Mouse (Mus musculus) kidney, embryonic 14.5 days (tissue): Measurements from ENCODE around the gene Armcx6. TPM values are rescaled to one million over a fixed set of nuclear protein-coding genes. Genes with fewer than 3 reads are reported as not detected.

ENCODE experiments used
- microRNA-seq: library from miRNA; unstranded; fragments of <30 nt; microRNA quantifications from one replicate; pipeline ENCODE4, GENCODE M21; 2016
- polyA plus RNA-seq: library from polyadenylated mRNA; unstranded; fragments of >200 nt; fragmentation: Nextera tagmentation; extraction: Ambion mirVana; gene quantifications from 2 replicates; pipeline ENCODE4 v1.2.1, GENCODE M21; 2014

Armcx6 gene
- polyA plus RNA-seq, 1 experiment from 2014 or later = 20.3 TPM

Small RNA genes within 50 kb of the gene (microRNA-seq; reads per million reads assigned to microRNA genes)
- gene Mir7093 = not detected

Other genes with a start within 250 kb of the Armcx6 start
- 92.6 and 104 TPM in 2 replicates for gene Timm8a1, start 209.6 kb downstream of the Armcx6 start, polyA plus RNA-seq
- gene Btk, start 167.8 kb downstream of the Armcx6 start, polyA plus RNA-seq = 0.31 and 0.41 TPM in 2 replicates
- 515 and 711 TPM in 2 replicates for gene Rpl36a, start 165.8 kb downstream of the Armcx6 start, polyA plus RNA-seq
- 5.0 and 6.3 TPM in 2 replicates for gene Gla, start 150.3 kb downstream of the Armcx6 start, polyA plus RNA-seq
- 91.6 and 99.6 TPM in 2 replicates for gene Hnrnph2, start 150.2 kb downstream of the Armcx6 start, polyA plus RNA-seq
- gene Armcx4, start 64.9 kb downstream of the Armcx6 start, polyA plus RNA-seq = 5.3 and 5.5 TPM in 2 replicates
- 37.7 and 39.7 TPM in 2 replicates for gene Armcx1, start 33.5 kb downstream of the Armcx6 start, polyA plus RNA-seq
- 34.0 and 56.3 TPM in 2 replicates for gene Armcx3, start 5.2 kb upstream of the Armcx6 start, polyA plus RNA-seq
- gene Armcx2, start 57.8 kb upstream of the Armcx6 start, polyA plus RNA-seq = 54.8 and 66.8 TPM in 2 replicates
- 0.64 and 0.84 TPM in 2 replicates for gene Nxf2, start 213.3 kb upstream of the Armcx6 start, polyA plus RNA-seq